Mouse (Mus musculus) natural killer cell, adult 2 months (primary cell): ENCODE measurements around the gene Rbm41.

ENCODE experiments used
- DNase-seq, 2 experiments: peaks; one replicate each; pipeline ENCODE4 v3.0.0; 2022; ENCODE audit warnings: low spot score in 2 of 2

Rbm41 gene

GRCm38 (mm10) chrX:139997740-139998690, at the start of gene Rbm41:
Gene Rbm41, minus strand, starts transcription at chrX:139998595.
- DNase-seq: peak; percentile 21 to 34

DNA sequence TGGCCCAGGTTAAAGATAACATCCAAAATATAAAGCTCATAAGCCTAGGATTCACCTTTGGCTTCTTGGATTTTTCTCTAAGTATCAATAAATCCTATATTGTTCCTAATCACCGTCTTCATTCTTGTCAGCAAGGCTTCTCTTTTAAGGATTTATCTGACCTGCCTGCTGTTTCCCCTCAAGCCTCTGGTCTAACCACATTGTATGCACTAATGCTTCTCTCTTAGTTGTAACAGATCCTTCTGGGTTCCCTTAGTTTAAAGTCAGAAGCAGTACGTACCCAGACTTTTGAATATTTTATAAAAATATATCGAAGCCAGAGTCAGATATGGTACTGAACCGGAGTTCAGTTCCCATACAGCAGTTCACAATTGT, 283 bp upstream of the Rbm41 start:
- DNase-seq: no peak

DNA sequence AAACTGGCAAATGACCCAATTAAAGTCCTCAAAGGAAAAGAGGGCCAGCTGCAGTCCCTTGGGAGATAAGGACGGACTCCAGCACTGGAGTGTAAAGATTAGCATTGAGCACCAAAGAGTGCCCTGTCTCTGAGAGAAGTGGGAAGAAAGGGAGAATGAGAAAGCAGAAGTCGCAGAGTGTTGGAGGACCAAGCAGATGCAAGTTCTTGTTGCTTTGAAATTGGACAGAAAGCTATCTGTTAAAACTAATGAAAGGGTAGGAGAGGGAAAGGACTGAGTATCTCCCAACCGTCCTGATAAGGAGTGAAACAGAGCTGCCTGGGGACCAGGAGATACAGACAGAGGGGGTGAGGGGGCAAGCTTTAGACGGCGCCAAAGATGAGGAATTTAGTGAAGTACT, 16.3 kb downstream of the Rbm41 start:
- no peak for DNase-seq

GRCm38 (mm10) chrX:139933507-139933906, 64.9 kb downstream of the Rbm41 start:
- DNase-seq: no peak

- no peak for DNase-seq
These were observed 65.9 kb downstream of the Rbm41 start for GRCm38 (mm10) chrX:139932472-139932871.

GRCm38 (mm10) chrX:139920572-139920971, 77.8 kb downstream of the Rbm41 start:
- no peak for DNase-seq

DNA sequence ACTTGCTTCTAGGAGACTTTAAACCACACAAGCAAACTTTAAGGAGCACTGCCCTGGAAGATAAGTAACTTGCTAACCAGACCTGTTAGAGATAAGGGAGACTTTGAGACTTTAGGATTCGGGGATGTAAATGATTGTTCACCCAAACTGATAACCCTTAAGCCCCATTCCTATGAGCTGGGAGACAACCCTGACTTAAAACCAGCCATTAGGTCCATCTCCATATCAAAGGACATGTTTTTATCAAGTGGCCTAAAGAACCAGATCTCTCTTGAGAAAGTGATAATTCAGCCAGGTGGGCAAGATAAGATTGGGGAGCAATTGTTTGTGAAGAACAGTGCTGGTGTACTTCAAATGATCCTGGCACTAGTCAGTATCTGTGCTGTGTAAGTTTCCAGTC, 107.0 kb downstream of the Rbm41 start:
- DNase-seq: no peak

- no peak for DNase-seq
These were observed 115.2 kb downstream of the Rbm41 start for GRCm38 (mm10) chrX:139883221-139883620.

DNA sequence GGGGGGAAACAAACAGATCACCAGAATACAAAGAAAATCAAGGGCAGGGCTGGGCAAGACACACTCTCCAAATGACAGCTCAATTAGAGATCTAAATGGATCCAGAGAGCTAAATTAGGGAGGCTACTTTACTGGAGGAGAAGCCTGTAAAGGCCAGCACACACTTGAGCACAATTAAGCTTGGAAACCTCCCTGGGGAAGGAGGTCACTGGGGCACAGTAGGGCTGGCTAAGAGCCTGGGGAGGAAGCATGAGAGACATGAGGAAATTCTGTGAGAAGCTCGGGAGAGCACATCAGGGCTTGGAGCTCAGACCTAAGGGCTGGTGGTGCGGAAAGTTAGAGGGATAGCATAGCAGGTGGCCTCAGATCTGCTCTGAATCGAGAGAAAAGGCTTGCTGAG, 120.5 kb downstream of the Rbm41 start:
- DNase-seq: no peak

DNA sequence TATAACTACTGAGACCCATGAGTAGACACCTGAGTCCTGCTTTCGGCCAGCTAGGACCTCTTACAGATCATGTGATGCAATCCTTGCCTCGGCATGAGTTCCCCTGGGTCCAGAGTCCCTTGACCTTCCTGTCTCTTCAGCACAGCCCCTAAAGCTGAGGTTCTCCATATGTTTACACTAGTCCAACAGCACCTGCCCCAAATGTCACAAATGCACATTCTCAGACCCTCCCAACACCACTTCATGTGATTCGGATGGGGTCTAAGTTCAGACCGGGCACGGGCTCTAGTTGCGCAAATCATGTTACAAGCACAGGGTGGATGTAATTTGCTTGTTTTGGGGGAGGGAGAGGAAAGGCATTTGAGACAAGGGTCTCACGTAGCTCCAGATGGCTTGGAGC, 121.3 kb downstream of the Rbm41 start:
- no peak for DNase-seq

DNA sequence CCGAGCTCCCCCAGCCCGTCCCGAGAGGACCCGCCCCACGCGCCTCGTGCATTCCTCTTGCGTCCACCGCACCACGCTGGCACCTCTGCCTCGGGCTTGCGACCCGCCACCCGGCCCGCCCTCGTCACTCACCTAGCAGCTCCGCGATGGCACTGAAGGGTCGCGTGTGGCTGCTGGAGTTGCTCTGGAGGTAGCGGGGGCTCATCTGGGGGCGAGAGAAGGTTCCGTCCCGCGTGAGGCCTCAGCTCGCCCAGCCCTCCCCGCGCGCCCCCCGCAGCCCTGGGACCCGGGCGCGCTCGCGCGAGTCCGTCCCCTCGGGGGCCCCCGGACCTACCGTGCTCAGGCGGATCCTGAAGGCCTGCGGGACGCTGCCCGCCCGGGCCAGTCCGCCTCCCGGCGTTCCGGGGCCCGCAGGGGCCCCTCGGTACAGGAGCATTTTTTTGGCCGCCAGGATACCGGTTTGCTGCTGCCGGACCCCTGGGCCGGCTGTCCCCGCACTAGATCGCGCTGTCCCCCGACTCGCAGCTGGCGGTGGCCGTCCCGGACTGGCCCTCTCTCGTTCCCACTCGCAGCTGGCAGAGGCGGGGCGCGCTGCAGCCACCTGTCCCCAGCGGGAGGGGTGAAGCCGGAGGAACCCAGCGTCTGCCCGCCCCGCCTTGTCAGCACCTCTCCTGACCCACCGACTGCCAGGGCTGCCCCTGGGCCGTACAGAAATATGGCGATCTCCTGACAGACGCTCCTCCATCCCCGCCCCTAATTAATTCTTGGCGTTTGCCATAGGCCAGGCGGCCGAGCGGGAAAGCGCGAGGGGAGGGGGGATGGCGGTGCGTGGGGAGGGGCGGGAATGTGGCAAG, 127.2 kb downstream of the Rbm41 start, which contains the start of gene Morc4:
Morc4 (minus strand) TSS at position 740 of the 854 bp plus-strand sequence.
- no peak for DNase-seq

DNA sequence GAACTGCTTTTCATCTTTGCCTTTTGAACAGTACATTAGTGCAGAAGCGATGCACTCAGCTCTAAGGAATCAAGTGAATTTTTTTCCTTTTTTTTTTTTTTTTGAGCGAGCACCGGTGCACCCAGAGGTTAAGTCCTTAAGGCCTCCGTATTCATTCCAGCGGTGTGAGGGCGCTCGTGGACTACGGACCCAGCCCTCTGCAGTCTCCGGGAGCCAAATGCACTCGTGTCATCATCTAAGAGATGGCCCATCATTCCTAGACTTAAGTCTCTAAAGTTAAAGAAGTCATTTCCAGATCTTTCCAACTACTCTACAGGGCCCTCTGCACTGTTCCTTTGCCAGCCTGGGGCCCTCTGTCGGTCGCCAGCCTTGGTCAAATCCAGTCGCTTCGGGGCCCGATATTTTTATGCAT, 128.1 kb downstream of the Rbm41 start:
- DNase-seq: no peak

GRCm38 (mm10) chrX:139859402-139859801, 139.0 kb downstream of the Rbm41 start:
- no peak for DNase-seq

- no peak for DNase-seq
These were observed 143.6 kb downstream of the Rbm41 start for GRCm38 (mm10) chrX:139854795-139855194.

- no peak for DNase-seq
These were observed 157.3 kb downstream of the Rbm41 start for GRCm38 (mm10) chrX:139841091-139841490.
